Mouse (Mus musculus) neural tube, embryonic 11.5 days (tissue): ENCODE results near the gene Pde8b. TPM values are rescaled to one million over a fixed set of nuclear protein-coding genes. Genes with fewer than 3 reads are reported as not detected.

Source experiments
- ATAC-seq: fragments of 200-750 bp; cut with Nextera tagmentation; 2 replicates; pipeline ENCODE4 v1.8.0; 2017; ENCODE audit warnings: moderate number of reproducible peaks, mild to moderate bottlenecking, moderate TSS enrichment, moderate library complexity; ENCODE audit not compliant: insufficient read depth, low FRiP score, low TSS enrichment
- DNase-seq: peaks from one replicate; pipeline ENCODE4 v3.0.0-alpha.2; 2015; ENCODE audit warnings: low spot score
- H3K27ac ChIP-seq: fragments of 300-500 bp; sonication (generic); 2 replicates; pipeline ENCODE4 v1.5.1; 2014; ENCODE audit warnings: low read depth, mild to moderate bottlenecking, low read length
- H3K27me3 ChIP-seq: fragments of 300-500 bp; sonication (generic); 2 replicates; pipeline ENCODE4 v1.6.1; 2014; ENCODE audit warnings: mild to moderate bottlenecking, low read length, mixed read lengths; ENCODE audit not compliant: control insufficient read depth, insufficient read depth
- H3K36me3 ChIP-seq: fragments of 300-500 bp; sonication (generic); 2 replicates; pipeline ENCODE4 v1.6.1; 2014; ENCODE audit warnings: mild to moderate bottlenecking, low read length, moderate library complexity, mixed read lengths; ENCODE audit not compliant: control insufficient read depth, insufficient read depth
- H3K4me1 ChIP-seq: fragments of 300-500 bp; sonication (generic); 2 replicates; pipeline ENCODE4 v1.6.1; 2014; ENCODE audit warnings: low read length, mixed read lengths; ENCODE audit not compliant: control insufficient read depth, insufficient read depth
- H3K4me2 ChIP-seq: fragments of 300-500 bp; sonication (generic); 2 replicates; pipeline ENCODE4 v1.6.1; 2014; ENCODE audit warnings: low read depth, mild to moderate bottlenecking, moderate library complexity
- H3K4me3 ChIP-seq: fragments of 300-500 bp; sonication (generic); 2 replicates; pipeline ENCODE4 v1.5.1; 2014; ENCODE audit warnings: low read depth, low read length
- H3K9ac ChIP-seq: fragments of 300-500 bp; sonication (generic); 2 replicates; pipeline ENCODE4 v1.6.1; 2014; ENCODE audit warnings: mild to moderate bottlenecking, low read length
- H3K9me3 ChIP-seq: fragments of 300-500 bp; sonication (generic); 2 replicates; pipeline ENCODE4 v1.6.1; 2016; ENCODE audit warnings: low read length; ENCODE audit not compliant: control insufficient read depth
- WGBS: fragments of 180-500 bp; shearing (Covaris S2); extraction: QIAGEN DNeasy Blood & Tissue Kit; methylation state at CpG from one replicate; pipeline ENCODE4 v1.1.7; 2014; 5-methylcytosine and 5-hydroxymethylcytosine counted together
- polyA plus RNA-seq: library from polyadenylated mRNA; unstranded; fragments of >200 nt; fragmentation: Nextera tagmentation; extraction: Ambion mirVana; gene quantifications from 2 replicates; pipeline ENCODE4 v1.2.1, GENCODE M21; 2014

Pde8b gene
- polyA plus RNA-seq, 1 experiment from 2014 or later: 4.1 TPM

DNA sequence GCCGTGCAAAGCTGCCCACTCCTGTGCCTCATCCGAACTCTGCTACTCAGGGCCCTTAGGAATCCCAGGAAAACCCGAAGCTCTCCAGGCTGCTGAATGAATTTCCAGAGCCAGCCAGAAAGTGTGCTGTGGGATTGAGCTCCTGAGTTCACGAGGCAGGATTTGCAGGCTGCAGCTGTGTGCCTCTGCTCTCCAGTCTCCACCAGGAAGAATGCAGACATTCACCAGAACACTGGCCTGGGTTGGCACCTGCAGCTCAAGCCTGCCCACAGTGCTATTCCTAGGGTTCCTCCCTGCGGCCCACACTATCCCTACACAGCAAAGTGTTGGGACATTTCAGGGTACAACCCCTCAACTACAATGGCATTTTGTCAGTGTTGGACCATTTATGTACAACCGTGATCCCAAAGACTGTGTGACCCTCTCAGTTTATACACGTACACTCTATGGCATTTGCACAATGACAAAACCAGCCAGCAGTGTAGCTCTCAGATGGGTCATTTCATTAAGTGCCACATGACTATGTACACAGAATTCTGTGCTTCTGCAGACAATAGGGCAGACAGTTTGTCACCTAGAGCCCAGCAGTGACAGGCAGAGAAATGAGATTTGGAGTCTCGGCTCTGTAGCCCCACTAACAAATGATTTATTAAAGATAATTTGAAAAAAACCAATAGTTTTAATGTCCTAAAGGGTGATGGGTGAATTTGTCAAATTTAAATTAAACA is 176.5 kb downstream of the Pde8b start:
- Histone ChIP-seq H3K4me3 (no peak overlapping the region), H3K27me3 (no peaks in the 10 kb centered on the region), H3K9ac (no peak overlapping the region), H3K9me3 (no peaks in the 10 kb centered on the region), H3K4me2 (no peak overlapping the region), H3K36me3 (no peaks in the 10 kb centered on the region), H3K27ac (no peak overlapping the region), H3K4me1 (no peaks in the 10 kb centered on the region)
- DNase-seq (no peak), ATAC-seq (no peak)
- 70% methylated on average over 8 of the region's 8 CpGs for WGBS

DNA sequence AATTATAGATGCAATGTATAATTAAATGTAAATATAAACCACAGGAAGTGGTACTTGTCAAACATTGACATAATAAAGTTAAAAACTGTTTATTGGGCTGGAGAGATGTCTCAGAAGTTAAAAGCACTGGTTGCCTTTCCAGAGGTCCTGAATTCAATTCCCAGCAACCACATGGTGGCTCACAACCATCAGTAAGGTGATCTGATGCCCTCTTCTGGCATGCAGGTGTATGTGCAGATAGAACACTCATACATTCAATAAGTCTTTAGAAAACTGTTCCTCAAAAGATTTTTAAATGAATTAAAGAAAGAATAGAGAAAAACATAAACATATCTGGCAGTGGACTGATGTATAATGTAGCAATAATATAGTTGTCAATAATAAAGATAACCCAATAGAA is 179.9 kb downstream of the Pde8b start:
- H3K9me3 ChIP-seq: no peaks in the 10 kb centered on the region
- no peaks in the 10 kb centered on the region for H3K4me1 ChIP-seq
- no peak overlapping the region for H3K4me3 ChIP-seq
- DNase-seq (no peak), ATAC-seq (no peak)
- H3K27me3 ChIP-seq: no peaks in the 10 kb centered on the region
- H3K36me3 ChIP-seq: no peaks in the 10 kb centered on the region
- H3K4me2 ChIP-seq: no peak overlapping the region
- no peak overlapping the region for H3K9ac ChIP-seq
- H3K27ac ChIP-seq: no peak overlapping the region

DNA sequence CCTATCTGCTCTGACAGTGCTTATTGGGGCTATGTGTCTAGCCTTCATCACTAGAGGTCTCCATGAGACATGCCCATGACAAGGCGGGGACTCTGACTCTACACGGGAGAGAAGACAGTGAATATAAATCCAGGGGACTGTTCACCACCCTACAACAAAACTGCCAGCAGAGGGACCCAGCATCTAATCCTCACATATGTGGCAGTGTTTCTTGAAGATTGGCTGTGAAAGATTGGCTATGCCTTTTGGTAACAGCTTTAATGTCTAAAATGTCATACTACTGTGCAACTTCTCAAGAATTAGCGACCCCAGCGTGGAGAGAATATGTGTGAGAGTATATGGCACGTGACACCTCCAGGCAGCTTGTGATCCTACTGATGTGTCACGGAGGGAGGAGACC is 182.3 kb downstream of the Pde8b start:
- Histone ChIP-seq H3K4me1 (no peaks in the 10 kb centered on the region), H3K9me3 (no peaks in the 10 kb centered on the region), H3K9ac (no peak overlapping the region), H3K36me3 (no peaks in the 10 kb centered on the region), H3K27ac (no peak overlapping the region), H3K27me3 (no peaks in the 10 kb centered on the region), H3K4me3 (no peak overlapping the region), H3K4me2 (no peak overlapping the region)
- ATAC-seq (no peak), DNase-seq (no peak)
- WGBS: 66% methylated on average over 6 of the region's 6 CpGs

DNA sequence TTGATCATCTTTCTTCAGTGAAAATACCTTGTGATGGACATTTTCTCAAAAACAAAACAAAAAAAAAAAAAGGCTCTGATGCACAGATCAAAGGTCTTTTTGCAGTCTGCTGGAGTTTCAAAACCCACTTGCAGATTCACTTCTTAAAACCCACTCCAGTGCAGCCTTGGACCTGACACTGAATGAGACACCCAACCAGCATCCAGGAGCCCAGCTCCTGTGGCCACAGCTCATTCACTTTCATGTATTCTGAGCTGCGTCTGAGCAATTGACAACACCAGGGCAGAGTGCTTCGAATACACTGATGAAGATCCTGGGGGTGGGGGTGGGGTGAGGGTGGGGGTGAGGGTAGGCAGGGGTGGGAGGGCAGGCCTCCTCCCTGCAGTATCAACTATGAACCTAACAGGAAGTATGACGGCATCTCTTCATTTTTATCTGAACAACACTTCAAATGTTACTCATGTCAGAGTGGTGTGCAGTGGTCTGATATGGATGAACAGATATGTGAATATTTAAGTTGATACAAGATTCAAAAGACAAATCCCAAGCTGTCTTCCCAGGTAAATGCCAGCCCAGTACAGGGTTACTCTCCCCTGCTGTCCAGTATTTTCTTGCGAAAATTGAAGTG is 186.6 kb downstream of the Pde8b start:
- H3K36me3 ChIP-seq: no peaks in the 10 kb centered on the region
- no peaks in the 10 kb centered on the region for H3K27me3 ChIP-seq
- H3K4me2 ChIP-seq: no peak overlapping the region
- no peak for DNase-seq
- 70% methylated on average over 4 of the region's 4 CpGs for WGBS
- H3K4me1 ChIP-seq: no peaks in the 10 kb centered on the region
- ATAC-seq: no peak
- no peak overlapping the region for H3K27ac ChIP-seq
- no peak overlapping the region for H3K9ac ChIP-seq
- no peaks in the 10 kb centered on the region for H3K9me3 ChIP-seq
- no peak overlapping the region for H3K4me3 ChIP-seq

DNA sequence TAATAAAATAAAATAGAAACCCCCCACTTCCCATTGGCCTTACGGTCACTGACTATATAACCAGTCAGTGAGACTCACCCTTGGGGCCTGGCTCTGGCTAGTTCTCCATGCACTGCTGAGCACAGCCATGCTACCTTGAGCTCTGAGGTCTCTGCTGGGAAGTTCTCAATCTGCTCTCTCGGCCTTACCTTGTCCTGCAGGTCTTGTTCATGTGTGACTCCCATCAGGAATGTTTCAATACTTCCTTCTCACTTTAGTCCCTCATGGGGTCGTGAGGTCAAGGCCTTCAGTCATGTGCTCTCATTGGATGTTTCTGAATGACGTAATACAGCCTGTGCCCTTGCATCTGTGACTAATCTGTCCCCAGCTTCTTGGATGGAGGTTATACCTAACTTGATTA is 191.3 kb downstream of the Pde8b start:
- DNase-seq (no peak), ATAC-seq (no peak)
- no peak overlapping the region for H3K9ac ChIP-seq
- no peaks in the 10 kb centered on the region for H3K9me3 ChIP-seq
- no peaks in the 10 kb centered on the region for H3K27me3 ChIP-seq
- H3K4me3 ChIP-seq: no peak overlapping the region
- H3K4me2 ChIP-seq: no peak overlapping the region
- no peak overlapping the region for H3K27ac ChIP-seq
- WGBS: 77% methylated on average over 4 of the region's 4 CpGs
- no peaks in the 10 kb centered on the region for H3K36me3 ChIP-seq
- no peaks in the 10 kb centered on the region for H3K4me1 ChIP-seq

DNA sequence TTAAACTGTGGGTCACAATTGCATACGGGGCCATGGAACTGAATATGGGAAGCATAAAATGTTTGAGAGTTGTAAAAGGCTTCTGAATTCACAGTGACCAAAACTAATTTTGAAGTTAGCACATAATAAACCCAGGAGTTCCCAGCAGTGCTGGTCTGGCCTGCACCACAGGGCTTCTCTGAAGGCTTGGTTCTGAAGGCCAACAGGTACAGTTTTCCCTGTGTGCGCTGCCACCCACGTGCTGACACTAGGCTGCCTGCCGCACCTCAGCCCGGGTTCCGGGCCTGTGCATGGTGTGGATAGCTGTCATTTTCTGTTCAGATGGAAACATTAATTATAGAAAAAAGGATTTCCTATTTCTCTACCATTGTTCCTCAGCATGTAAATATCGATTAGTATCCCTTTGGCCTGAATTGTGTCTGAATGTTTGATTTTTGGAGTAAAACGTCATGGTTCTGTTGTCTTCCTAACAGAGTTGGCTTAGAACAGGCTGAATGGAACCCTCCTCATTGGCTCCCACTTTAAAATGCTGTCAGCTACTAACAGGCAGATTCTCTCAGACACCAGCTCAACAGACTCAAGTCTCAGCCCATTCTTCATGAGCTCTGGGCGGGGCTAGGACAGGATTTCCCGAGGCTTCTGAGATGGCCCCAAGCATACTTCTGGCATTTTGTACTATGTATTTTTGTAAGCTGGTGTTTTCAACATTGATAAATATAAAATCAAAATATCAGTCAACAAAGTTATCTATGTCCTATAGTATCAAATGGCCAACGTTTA is 193.4 kb downstream of the Pde8b start:
- ATAC-seq (no peak), DNase-seq (no peak)
- no peaks in the 10 kb centered on the region for H3K9me3 ChIP-seq
- no peaks in the 10 kb centered on the region for H3K4me1 ChIP-seq
- H3K9ac ChIP-seq: no peak overlapping the region
- H3K27me3 ChIP-seq: no peaks in the 10 kb centered on the region
- WGBS: 83% methylated on average over 11 of the region's 11 CpGs
- H3K27ac ChIP-seq: no peak overlapping the region
- H3K4me2 ChIP-seq: no peak overlapping the region
- no peak overlapping the region for H3K4me3 ChIP-seq
- H3K36me3 ChIP-seq: no peaks in the 10 kb centered on the region

DNA sequence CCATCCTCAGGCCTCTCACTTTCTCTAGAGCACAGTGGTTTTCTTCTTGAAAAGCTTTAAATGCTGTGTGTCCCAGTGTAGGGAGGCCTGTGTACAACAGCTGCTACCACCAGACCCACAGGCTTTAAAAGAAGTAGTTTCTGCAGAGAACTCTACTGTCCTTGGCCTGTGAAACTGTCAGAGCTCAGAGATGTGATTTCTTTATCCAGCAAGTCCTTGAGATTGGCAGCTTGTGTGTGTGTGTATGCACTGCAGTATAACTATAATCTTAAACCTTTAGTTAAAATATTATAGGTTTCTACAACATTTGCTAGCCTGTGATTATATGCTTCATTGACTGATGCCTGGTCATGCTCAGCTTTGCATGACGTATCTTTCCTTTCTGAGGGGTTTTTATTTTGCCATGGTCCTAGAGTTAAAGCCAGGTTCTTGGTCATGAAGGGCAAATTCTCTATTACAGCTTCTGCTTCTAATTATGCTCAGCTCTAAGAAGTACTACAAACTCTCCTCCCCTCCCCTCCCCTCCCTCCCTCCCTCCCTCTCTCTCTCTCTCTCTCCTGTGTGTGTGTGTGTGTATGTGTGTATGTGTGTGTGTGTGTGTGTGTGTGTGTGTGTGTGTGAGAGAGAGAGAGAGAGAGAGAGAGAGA is 194.3 kb downstream of the Pde8b start:
- no peak overlapping the region for H3K9ac ChIP-seq
- no peak for DNase-seq
- no peak for ATAC-seq

DNA sequence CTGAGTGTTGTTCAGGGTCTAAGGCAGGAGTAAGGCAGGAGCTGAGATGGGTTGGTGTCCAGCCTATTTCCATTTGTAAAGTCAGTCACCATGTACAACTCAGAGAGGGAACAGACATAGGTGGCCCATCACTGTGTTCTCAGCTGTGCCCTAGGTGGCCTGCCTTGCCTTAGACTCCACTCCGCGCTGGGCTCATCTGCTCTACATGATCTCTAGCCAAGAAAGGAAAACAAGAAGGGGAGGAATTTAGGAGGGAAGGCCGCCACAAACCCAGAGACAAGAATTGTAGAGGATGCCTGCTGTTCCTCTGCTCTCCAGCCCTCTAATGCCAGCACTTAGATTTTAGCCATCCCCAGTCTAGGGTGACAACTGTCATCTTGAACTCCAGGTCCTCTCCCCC is 197.7 kb downstream of the Pde8b start:
- Histone ChIP-seq H3K9ac (no peak overlapping the region), H3K4me3 (no peak overlapping the region), H3K36me3 (no peaks in the 10 kb centered on the region), H3K9me3 (no peaks in the 10 kb centered on the region), H3K4me1 (no peaks in the 10 kb centered on the region), H3K27ac (no peak overlapping the region), H3K4me2 (no peak overlapping the region), H3K27me3 (no peaks in the 10 kb centered on the region)
- WGBS: 79% methylated on average over 3 of the region's 3 CpGs
- ATAC-seq (no peak), DNase-seq (no peak)

More for the DNA sequence above, 194.3 kb downstream of the Pde8b start:
- WGBS: 74% methylated on average over 1 of the region's 1 CpGs
- Histone ChIP-seq H3K4me2 (no peak overlapping the region), H3K36me3 (no peaks in the 10 kb centered on the region), H3K4me3 (no peak overlapping the region), H3K4me1 (no peaks in the 10 kb centered on the region), H3K9me3 (no peaks in the 10 kb centered on the region), H3K27ac (no peak overlapping the region), H3K27me3 (no peaks in the 10 kb centered on the region)
